Mouse (Mus musculus) intestine, embryonic 16.5 days (tissue): ENCODE results near the gene Tmem129. TPM values are rescaled to one million over a fixed set of nuclear protein-coding genes. Genes with fewer than 3 reads are reported as not detected.

Experiments
- ATAC-seq: fragments of 200-750 bp; cut with Nextera tagmentation; 2 replicates; pipeline ENCODE4 v1.8.0; 2017; ENCODE audit warnings: moderate TSS enrichment, moderate library complexity
- H3K27ac ChIP-seq: fragments of 300-500 bp; sonication (generic); 2 replicates; pipeline ENCODE4 v1.5.1; 2014; ENCODE audit warnings: mild to moderate bottlenecking, low read length
- H3K27me3 ChIP-seq: fragments of 300-500 bp; sonication (generic); replicated peaks from 2 replicates; pipeline ENCODE4 v1.6.1; 2014; ENCODE audit warnings: low read length, control low read depth, mixed read lengths; ENCODE audit not compliant: control insufficient read depth, insufficient read depth
- H3K36me3 ChIP-seq: fragments of 300-500 bp; sonication (generic); 2 replicates; pipeline ENCODE4 v1.6.1; 2014; ENCODE audit warnings: low read length, control low read depth; ENCODE audit not compliant: control insufficient read depth, insufficient read depth
- H3K4me1 ChIP-seq: fragments of 300-500 bp; sonication (generic); 2 replicates; pipeline ENCODE4 v1.6.1; 2014; ENCODE audit warnings: low read length, control low read depth, mixed read lengths; ENCODE audit not compliant: control insufficient read depth, insufficient read depth
- H3K4me2 ChIP-seq: fragments of 300-500 bp; sonication (generic); 2 replicates; pipeline ENCODE4 v1.6.1; 2014; ENCODE audit warnings: low read depth, low read length, control low read depth
- H3K4me3 ChIP-seq: fragments of 300-500 bp; sonication (generic); 2 replicates; pipeline ENCODE4 v1.5.1; 2014; ENCODE audit warnings: mild to moderate bottlenecking, low read length
- H3K9ac ChIP-seq: fragments of 300-500 bp; sonication (generic); 2 replicates; pipeline ENCODE4 v1.6.1; 2014; ENCODE audit warnings: low read depth, low read length
- H3K9me3 ChIP-seq: fragments of 300-500 bp; sonication (generic); 2 replicates; pipeline ENCODE4 v1.6.1; 2016; ENCODE audit warnings: low read length, control low read depth; ENCODE audit not compliant: control insufficient read depth
- WGBS: fragments of 180-500 bp; shearing (Covaris S2); extraction: QIAGEN DNeasy Blood & Tissue Kit; methylation state at CpG from one replicate; pipeline ENCODE4 v1.1.7; 2014; 5-methylcytosine and 5-hydroxymethylcytosine counted together
- polyA plus RNA-seq: library from polyadenylated mRNA; unstranded; fragments of >200 nt; fragmentation: Nextera tagmentation; extraction: Ambion mirVana; gene quantifications from 2 replicates; pipeline ENCODE4 v1.2.1, GENCODE M21; 2015

Gene Tmem129
- polyA plus RNA-seq, 1 experiment from 2014 or later, result 36.9 TPM

DNA sequence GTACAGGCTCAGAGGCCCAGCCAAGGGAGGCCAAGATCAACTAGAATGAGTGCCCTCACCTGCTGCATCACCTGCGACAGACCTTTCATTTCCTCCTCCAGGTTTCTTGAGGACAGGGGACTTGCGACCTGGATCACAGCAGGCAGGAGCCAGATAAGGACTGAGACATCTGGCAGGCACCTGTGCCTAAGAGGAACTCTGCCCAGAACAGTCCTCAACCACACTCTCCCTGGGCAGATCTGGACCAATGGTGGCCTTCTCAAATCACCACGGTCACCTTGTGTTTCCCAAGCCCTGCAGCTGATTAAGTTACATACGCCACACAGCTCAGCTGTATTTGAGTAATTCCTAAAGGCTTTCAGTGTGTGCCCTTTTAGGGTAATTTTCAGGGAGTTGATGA, 27.6 kb downstream of the Tmem129 start:
- Histone ChIP-seq H3K4me3 (peak overlapping the region; percentile 76; the same call in 1 of the 2 replicates), H3K27ac (peak overlapping the region; percentile 76), H3K27me3 (no peaks in the 10 kb centered on the region), H3K4me1 (peaks cover 18% of the 10 kb centered on the region), H3K9me3 (no peaks in the 10 kb centered on the region), H3K4me2 (peak overlapping the region; percentile 78; the same call in 1 of the 2 replicates), H3K36me3 (no peaks in the 10 kb centered on the region; the same call in 1 of the 2 replicates), H3K9ac (peak overlapping the region; percentile 62)
- peak; percentile 31 for ATAC-seq
- 62% methylated on average over 4 of the region's 4 CpGs for WGBS

DNA sequence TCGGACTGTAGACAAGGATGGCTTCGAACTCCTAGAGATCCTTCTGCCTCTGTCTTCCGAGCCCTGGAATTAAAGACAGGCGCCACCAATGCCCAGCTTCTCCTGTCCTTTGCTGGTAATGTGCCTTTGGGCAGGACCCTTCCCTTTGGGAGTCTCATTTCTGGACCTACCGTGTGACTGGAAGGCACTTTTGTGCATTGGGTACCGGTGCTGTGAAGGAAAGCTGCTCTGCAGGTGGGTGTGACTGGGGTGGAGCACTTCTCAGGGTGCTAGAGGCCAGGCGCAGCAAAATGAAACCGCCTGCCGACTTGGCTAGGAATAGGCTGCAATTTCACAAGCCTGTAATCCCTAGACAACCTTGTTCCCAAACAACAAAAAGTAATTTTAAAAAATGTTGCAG, 28.2 kb downstream of the Tmem129 start:
- peak; percentile 64 for ATAC-seq
- H3K27ac ChIP-seq, result peak overlapping the region; percentile 76
- no peaks in the 10 kb centered on the region for H3K27me3 ChIP-seq
- peak overlapping the region; percentile 62 for H3K9ac ChIP-seq
- 5% methylated on average over 9 of the region's 9 CpGs for WGBS
- H3K9me3 ChIP-seq, result no peaks in the 10 kb centered on the region
- peak overlapping the region; percentile 78 for H3K4me2 ChIP-seq
- H3K36me3 ChIP-seq, result no peaks in the 10 kb centered on the region; the same call in 1 of the 2 replicates
- peaks cover 18% of the 10 kb centered on the region for H3K4me1 ChIP-seq
- peak overlapping the region; percentile 76 for H3K4me3 ChIP-seq

DNA sequence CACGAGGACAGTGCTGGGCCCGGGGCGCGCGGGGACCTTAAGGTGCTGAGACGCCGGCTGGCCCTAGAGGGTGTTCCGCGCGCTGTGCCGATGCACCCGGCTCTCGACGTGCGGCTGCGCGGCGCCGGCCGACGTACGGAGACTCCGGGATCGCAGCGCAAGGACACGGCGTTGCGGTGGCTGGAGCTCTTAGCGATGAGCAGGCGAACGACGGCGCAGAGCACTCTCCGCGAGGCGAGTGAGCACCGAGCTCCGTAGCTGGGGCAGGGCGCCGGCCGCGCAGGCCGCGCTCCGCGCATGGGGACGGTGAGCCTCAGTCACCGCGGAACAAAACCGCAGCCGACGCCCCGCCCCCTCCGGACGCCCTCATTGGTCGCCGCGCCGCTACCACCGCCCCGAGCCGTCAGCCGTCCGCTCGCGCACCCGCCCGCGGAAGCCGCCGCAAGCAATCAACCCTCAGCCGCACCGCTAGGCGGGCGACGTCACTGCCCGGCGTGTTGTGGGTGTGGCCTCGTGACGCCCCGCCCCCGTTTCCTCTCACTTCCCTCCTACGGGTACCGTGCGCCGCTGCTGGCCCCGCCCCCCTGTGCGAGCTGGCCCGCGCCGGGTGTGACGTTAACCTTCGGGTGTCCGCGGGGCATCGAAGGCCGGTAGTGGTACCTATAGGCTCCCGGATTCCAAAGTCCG, 28.8 kb downstream of the Tmem129 start, which contains the start of the genes Fam53a and Gm9903:
TSS of gene Fam53a (minus strand) at position 335 of the 687 bp plus-strand sequence.
TSS of gene Gm9903 (plus strand) at position 625 of the 687 bp plus-strand sequence.
- Histone ChIP-seq H3K9me3 (no peaks in the 10 kb centered on the region), H3K4me3 (peak within 1 kb of the TSS; percentile 76), H3K27me3 (no peaks in the 10 kb centered on the region), H3K36me3 (no peaks in the 10 kb centered on the region), H3K4me1 (peaks cover 18% of the 10 kb centered on the region), H3K27ac (peak within 1 kb of the TSS; percentile 91), H3K9ac (peak within 1 kb of the TSS; percentile 86), H3K4me2 (peak within 1 kb of the TSS; percentile 78)
- ATAC-seq, result peak; percentile 96
- under 1% methylated on average over 97 of the region's 99 CpGs for WGBS

DNA sequence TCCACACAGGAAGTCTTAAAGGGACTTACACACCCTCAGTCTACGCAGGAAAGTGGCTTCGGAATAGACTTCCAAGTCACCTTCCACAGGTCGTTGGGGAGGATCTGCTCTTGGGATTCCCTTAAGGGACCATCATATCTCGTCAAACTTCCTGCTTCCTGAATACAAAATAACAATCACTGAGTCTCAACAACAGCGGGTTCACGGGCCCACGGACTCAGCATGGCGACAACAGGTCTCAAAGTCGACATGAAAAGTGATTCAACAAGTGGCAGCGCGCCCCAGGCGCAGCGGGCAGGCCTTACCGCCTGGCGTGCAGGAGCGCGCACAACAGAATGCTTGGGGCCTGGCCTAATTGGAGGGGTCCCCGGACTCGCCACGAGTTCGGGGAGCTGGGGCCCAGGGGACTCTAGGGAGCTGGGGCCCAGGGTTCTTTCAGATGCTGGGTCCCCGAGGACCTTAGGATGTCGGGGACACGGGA, 29.4 kb downstream of the Tmem129 start:
- WGBS, result under 1% methylated on average over 24 of the region's 24 CpGs
- peaks cover 18% of the 10 kb centered on the region for H3K4me1 ChIP-seq

DNA sequence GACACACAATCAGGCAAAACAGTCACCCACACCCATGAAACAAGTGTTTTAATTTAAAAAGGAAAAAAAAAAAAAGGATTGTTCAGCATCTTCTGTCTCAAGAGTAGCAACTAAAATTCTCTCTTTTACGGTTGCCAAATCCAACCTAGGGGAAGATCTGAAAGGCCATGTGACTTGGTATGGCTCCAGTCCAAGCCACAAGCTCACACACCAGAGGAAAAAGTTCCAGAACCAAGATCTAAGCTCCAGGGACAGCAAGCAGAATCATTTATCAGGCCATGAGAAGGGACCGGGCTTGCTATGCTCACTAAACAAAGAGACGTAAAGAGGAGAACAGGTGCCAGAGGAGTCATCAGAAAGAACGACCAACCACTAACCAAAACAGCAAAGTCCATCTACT, 30.2 kb downstream of the Tmem129 start:
- peak overlapping the region; percentile 30; the same call in 1 of the 2 replicates for H3K9ac ChIP-seq
- H3K27ac ChIP-seq, result no peak overlapping the region
- no peak for ATAC-seq
- no peaks in the 10 kb centered on the region for H3K36me3 ChIP-seq
- H3K4me3 ChIP-seq, result peak overlapping the region; percentile 37
- H3K4me2 ChIP-seq, result peak overlapping the region; percentile 67
- no peaks in the 10 kb centered on the region for H3K9me3 ChIP-seq
- H3K27me3 ChIP-seq, result no peaks in the 10 kb centered on the region
- 33% methylated on average over 4 of the region's 4 CpGs for WGBS
- H3K4me1 ChIP-seq, result peaks cover 18% of the 10 kb centered on the region

More for the DNA sequence above, 29.4 kb downstream of the Tmem129 start:
- no peaks in the 10 kb centered on the region for H3K9me3 ChIP-seq
- H3K27me3 ChIP-seq, result no peaks in the 10 kb centered on the region
- H3K4me3 ChIP-seq, result peak overlapping the region; percentile 76
- no peaks in the 10 kb centered on the region for H3K36me3 ChIP-seq
- H3K9ac ChIP-seq, result peak overlapping the region; percentile 86
- peak overlapping the region; percentile 67 for H3K4me2 ChIP-seq
- peak overlapping the region; percentile 91 for H3K27ac ChIP-seq
- peak; percentile 47 for ATAC-seq

DNA sequence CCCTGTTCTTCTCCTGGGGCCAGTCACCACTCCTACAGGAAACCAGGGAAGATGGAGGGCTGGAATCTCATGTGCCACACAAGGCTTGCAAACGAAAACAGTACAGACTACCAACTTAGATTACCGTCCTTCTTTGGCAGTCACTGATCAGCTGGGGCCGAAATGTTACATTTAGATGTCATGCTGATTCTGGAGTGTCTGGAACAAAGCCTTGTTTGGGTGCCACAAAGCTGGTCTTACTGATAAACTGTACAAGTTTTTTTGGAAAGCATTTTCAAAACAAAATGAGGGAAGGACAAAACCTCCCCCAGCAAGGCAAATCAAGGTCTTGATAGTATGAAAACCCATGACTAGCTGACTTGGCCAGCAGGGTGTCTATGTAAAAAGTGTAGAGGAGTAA, 34.5 kb downstream of the Tmem129 start:
- no peaks in the 10 kb centered on the region for H3K27me3 ChIP-seq
- no peak overlapping the region for H3K27ac ChIP-seq
- WGBS, result 74% methylated on average over 3 of the region's 3 CpGs
- H3K9me3 ChIP-seq, result no peaks in the 10 kb centered on the region
- H3K4me3 ChIP-seq, result no peak overlapping the region
- no peak overlapping the region for H3K4me2 ChIP-seq
- H3K4me1 ChIP-seq, result peaks cover 8% of the 10 kb centered on the region
- no peaks in the 10 kb centered on the region for H3K36me3 ChIP-seq
- H3K9ac ChIP-seq, result no peak overlapping the region
- ATAC-seq, result no peak

DNA sequence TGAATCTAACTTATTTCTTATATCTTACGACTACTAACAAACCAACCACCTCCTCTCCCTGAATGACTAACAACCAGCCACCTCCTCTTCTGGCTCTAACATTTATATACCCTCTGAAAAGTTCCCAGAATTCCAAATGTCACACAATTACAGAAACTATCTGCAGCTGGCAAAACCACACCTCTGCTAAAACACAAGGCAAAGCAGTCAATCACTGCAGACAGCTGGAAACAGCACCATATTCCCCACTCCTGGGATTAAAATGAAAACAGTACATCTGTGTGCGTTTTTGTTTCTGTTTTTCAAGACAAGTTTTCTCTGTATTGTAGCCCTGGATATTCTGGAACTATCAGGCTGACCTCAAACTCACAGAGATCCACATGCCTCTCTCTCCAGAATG, 35.5 kb downstream of the Tmem129 start:
- Histone ChIP-seq H3K27me3 (no peaks in the 10 kb centered on the region), H3K4me1 (peaks cover under 1% of the 10 kb centered on the region), H3K27ac (no peak overlapping the region), H3K9me3 (no peaks in the 10 kb centered on the region), H3K4me2 (no peak overlapping the region), H3K9ac (no peak overlapping the region), H3K4me3 (no peak overlapping the region), H3K36me3 (no peaks in the 10 kb centered on the region)
- ATAC-seq, result no peak
- WGBS, result 86% methylated on average over 2 of the region's 2 CpGs

DNA sequence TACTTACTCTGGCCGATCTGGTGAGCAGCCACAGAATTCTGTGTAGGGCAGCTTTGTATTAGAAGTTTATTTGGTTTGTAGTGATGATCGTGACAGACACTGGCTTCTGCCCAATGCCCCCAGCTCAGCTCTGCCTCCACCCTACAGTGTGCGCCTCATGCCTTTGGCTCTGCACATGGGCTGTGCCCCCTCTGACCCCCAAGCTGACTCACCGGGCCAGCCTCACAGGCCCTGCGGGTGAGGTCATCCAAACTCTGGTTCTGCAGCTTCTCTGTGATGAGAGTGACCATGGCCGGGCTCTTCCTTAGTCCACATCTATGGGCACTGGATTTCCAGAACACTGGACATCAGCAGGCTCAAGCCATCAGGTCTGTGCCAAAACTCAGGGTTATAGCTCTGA, 43.8 kb downstream of the Tmem129 start:
- Histone ChIP-seq H3K4me3 (no peak overlapping the region), H3K9ac (no peak overlapping the region), H3K36me3 (peaks cover 3% of the 10 kb centered on the region; the same call in 1 of the 2 replicates), H3K27me3 (no peaks in the 10 kb centered on the region), H3K4me1 (no peaks in the 10 kb centered on the region), H3K27ac (no peak overlapping the region), H3K4me2 (no peak overlapping the region), H3K9me3 (no peaks in the 10 kb centered on the region)
- no peak for ATAC-seq
- WGBS, result 86% methylated on average over 6 of the region's 6 CpGs

DNA sequence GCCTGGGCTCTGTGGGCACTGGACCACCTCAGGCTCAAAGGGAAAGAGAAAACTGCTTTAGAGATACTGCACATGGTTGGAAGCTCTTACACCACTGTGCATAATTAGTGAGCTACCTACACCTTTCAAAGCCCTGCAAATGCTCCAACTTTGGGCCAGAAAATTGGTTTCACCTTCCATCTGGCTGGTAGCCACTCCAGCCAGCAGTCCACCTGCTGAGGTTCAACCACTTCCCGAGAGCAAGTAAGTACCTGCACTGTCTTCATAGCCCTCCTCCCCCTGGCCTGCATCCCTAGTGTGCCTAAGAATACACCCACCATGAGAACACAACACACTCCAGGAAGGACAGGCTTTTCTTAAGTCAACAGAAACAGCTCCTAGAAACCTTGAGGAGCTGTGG, 46.4 kb downstream of the Tmem129 start:
- no peak overlapping the region for H3K27ac ChIP-seq
- H3K9me3 ChIP-seq, result no peaks in the 10 kb centered on the region
- ATAC-seq, result no peak
- no peak overlapping the region for H3K9ac ChIP-seq
- no peak overlapping the region for H3K4me2 ChIP-seq
- no peaks in the 10 kb centered on the region for H3K27me3 ChIP-seq
- H3K36me3 ChIP-seq, result peaks cover 3% of the 10 kb centered on the region
- no peak overlapping the region for H3K4me3 ChIP-seq
- 97% methylated on average over 1 of the region's 1 CpGs for WGBS
- H3K4me1 ChIP-seq, result no peaks in the 10 kb centered on the region
